Mouse (Mus musculus) intestine, embryonic 15.5 days (tissue): ENCODE data around the gene Olfr10. TPM values are rescaled to one million over a fixed set of nuclear protein-coding genes. Genes with fewer than 3 reads are reported as not detected.
"Not testable (repeated sequence)": the region's sequence is repeated elsewhere in the genome, so short reads cannot be mapped to it uniquely, and the experiment has no call there.

ENCODE experiments used
- ATAC-seq: fragments of 200-750 bp; cut with Nextera tagmentation; 2 replicates; pipeline ENCODE4 v1.8.0; 2017; ENCODE audit warnings: moderate TSS enrichment, moderate library complexity
- H3K27ac ChIP-seq: fragments of 300-500 bp; sonication (generic); 2 replicates; pipeline ENCODE4 v1.5.1; 2015; ENCODE audit warnings: mild to moderate bottlenecking, inconsistent platforms
- H3K27me3 ChIP-seq: fragments of 300-500 bp; sonication (generic); replicated peaks from 2 replicates; pipeline ENCODE4 v1.6.1; 2015; ENCODE audit warnings: inconsistent platforms
- H3K36me3 ChIP-seq: fragments of 300-500 bp; sonication (generic); 2 replicates; pipeline ENCODE4 v1.6.1; 2015; ENCODE audit warnings: inconsistent platforms
- H3K4me1 ChIP-seq: fragments of 300-500 bp; sonication (generic); replicated peaks from 2 replicates; pipeline ENCODE4 v1.6.1; 2015; ENCODE audit warnings: inconsistent platforms
- H3K4me2 ChIP-seq: fragments of 300-500 bp; sonication (generic); replicated peaks from 2 replicates; pipeline ENCODE4 v1.6.1; 2015; ENCODE audit warnings: mild to moderate bottlenecking, inconsistent platforms
- H3K4me3 ChIP-seq: fragments of 300-500 bp; sonication (generic); replicated peaks from 2 replicates; pipeline ENCODE4 v1.5.1; 2015; ENCODE audit warnings: inconsistent platforms
- H3K9ac ChIP-seq: fragments of 300-500 bp; sonication (generic); 2 replicates; pipeline ENCODE4 v1.6.1; 2015; ENCODE audit warnings: inconsistent platforms
- H3K9me3 ChIP-seq: fragments of 300-500 bp; sonication (generic); 2 replicates; pipeline ENCODE4 v1.6.1; 2016; ENCODE audit warnings: inconsistent platforms
- WGBS: fragments of 180-500 bp; shearing (Covaris S2); methylation state at CpG from one replicate; pipeline ENCODE4 v1.1.7; 2015; 5-methylcytosine and 5-hydroxymethylcytosine counted together
- polyA plus RNA-seq: library from polyadenylated mRNA; unstranded; fragments of >200 nt; fragmentation: Nextera tagmentation; extraction: Ambion mirVana; gene quantifications from 2 replicates; pipeline ENCODE4 v1.2.1, GENCODE M21; 2015

The Olfr10 gene
- polyA plus RNA-seq, 1 experiment from 2014 or later = not detected

- ATAC-seq = no peak
- Histone ChIP-seq H3K9me3 (no peaks in the 10 kb centered on the region), H3K36me3 (no peaks in the 10 kb centered on the region; the same call in 1 of the 2 replicates), H3K4me2 (no peak overlapping the region), H3K27ac (0 out of 2 replicates have a peak overlapping the region, but pooled peaks have one; percentile 44), H3K4me3 (no peak overlapping the region), H3K27me3 (no peaks in the 10 kb centered on the region), H3K9ac (no peak overlapping the region), H3K4me1 (0 out of 2 replicates have a peak, but pooled peaks cover 3% of the 10 kb centered on the region)
- WGBS = 56% methylated on average over 15 of the region's 15 CpGs
Observed at GRCm38 (mm10) chr11:49267970-49268579, 36.5 kb upstream of the Olfr10 start.

DNA sequence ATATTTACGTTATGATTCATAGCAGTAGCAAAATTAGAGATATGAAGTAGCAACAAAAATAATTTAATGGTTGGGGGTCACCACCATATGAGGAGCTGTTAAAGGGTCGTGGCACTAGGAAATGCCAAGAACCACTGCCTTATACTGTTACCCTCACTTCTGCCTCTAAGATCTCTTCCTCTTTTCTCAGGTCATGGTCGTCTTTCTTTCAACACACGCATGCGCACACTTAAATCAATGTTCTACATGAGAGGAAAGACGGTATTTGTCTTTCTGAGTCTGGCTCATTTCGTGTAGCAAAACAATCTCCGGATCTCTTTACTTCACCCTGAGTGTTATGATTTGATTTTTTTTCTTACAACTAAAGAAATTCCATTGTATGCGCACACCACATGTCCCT lies 34.8 kb upstream of the Olfr10 start:
- Histone ChIP-seq H3K9me3 (no peaks in the 10 kb centered on the region), H3K4me3 (no peak overlapping the region), H3K36me3 (no peaks in the 10 kb centered on the region; the same call in 1 of the 2 replicates), H3K27me3 (no peaks in the 10 kb centered on the region), H3K4me2 (no peak overlapping the region), H3K27ac (no peak overlapping the region), H3K4me1 (0 out of 2 replicates have a peak, but pooled peaks cover 3% of the 10 kb centered on the region), H3K9ac (no peak overlapping the region)
- WGBS = 91% methylated on average over 9 of the region's 9 CpGs
- no peak for ATAC-seq

DNA sequence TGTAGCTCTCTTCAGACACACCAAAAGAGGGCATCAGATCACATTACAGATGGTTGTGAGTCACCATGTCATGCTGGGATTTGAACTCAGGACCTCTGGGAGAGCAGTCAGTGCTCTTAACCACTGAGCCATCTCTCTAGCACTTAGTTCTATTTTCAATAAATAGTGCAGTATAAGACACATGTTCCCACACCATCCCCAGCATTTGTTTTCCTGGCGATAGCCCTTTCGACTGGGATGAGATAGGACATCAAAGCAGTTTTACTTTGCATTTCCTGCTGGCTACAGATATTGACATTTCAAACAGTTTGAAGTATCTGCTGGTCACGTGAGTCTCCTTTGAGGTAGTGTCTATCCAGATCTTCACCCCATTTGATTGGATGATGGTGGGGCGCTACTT lies 34.2 kb upstream of the Olfr10 start:
- H3K27ac ChIP-seq = no peak overlapping the region
- no peaks in the 10 kb centered on the region; the same call in 1 of the 2 replicates for H3K36me3 ChIP-seq
- no peak overlapping the region for H3K4me2 ChIP-seq
- no peaks in the 10 kb centered on the region for H3K27me3 ChIP-seq
- H3K9me3 ChIP-seq = no peaks in the 10 kb centered on the region
- WGBS = 88% methylated on average over 4 of the region's 4 CpGs
- 0 out of 2 replicates have a peak, but pooled peaks cover 3% of the 10 kb centered on the region for H3K4me1 ChIP-seq
- ATAC-seq = no peak
- H3K9ac ChIP-seq = no peak overlapping the region
- H3K4me3 ChIP-seq = no peak overlapping the region

- 29% methylated on average over 7 of the region's 7 CpGs for WGBS
- Histone ChIP-seq H3K4me2 (no peak overlapping the region), H3K9me3 (no peaks in the 10 kb centered on the region)
Observed at GRCm38 (mm10) chr11:49271334-49271733, 33.2 kb upstream of the Olfr10 start.

GRCm38 (mm10) chr11:49273834-49274519 lies 30.6 kb upstream of the Olfr10 start:
- H3K9ac ChIP-seq = no peak overlapping the region
- H3K36me3 ChIP-seq = no peaks in the 10 kb centered on the region
- H3K27ac ChIP-seq = no peak overlapping the region
- H3K4me3 ChIP-seq = no peak overlapping the region
- no peak for ATAC-seq
- H3K4me1 ChIP-seq = no peaks in the 10 kb centered on the region
- no peaks in the 10 kb centered on the region for H3K9me3 ChIP-seq
- H3K27me3 ChIP-seq = no peaks in the 10 kb centered on the region
- no peak overlapping the region for H3K4me2 ChIP-seq
- 68% methylated on average over 11 of the region's 11 CpGs for WGBS

More at GRCm38 (mm10) chr11:49271334-49271733, 33.2 kb upstream of the Olfr10 start:
- Histone ChIP-seq H3K27me3 (no peaks in the 10 kb centered on the region), H3K4me3 (no peak overlapping the region), H3K36me3 (no peaks in the 10 kb centered on the region; the same call in 1 of the 2 replicates), H3K27ac (no peak overlapping the region), H3K9ac (no peak overlapping the region), H3K4me1 (0 out of 2 replicates have a peak, but pooled peaks cover 3% of the 10 kb centered on the region)
- ATAC-seq = peak; percentile 36; the same call in 1 of the 2 replicates

GRCm38 (mm10) chr11:49278222-49278621 lies 26.3 kb upstream of the Olfr10 start, which contains the start of gene Olfr1393:
Gene Olfr1393, plus strand, starts transcription at chr11:49278304.
- Histone ChIP-seq H3K27ac (no peak within 1 kb of the TSS), H3K4me3 (no peak within 1 kb of the TSS), H3K36me3 (no peaks in the 10 kb centered on the region), H3K9me3 (no peaks in the 10 kb centered on the region), H3K9ac (no peak within 1 kb of the TSS), H3K27me3 (no peaks in the 10 kb centered on the region), H3K4me1 (no peaks in the 10 kb centered on the region), H3K4me2 (no peak within 1 kb of the TSS)
- no peak for ATAC-seq
- 82% methylated on average over 3 of the region's 3 CpGs for WGBS

GRCm38 (mm10) chr11:49284982-49285381 lies 19.6 kb upstream of the Olfr10 start, which contains the start of gene Olfr1392:
Gene Olfr1392, plus strand, starts transcription at chr11:49285282.
- H3K27ac ChIP-seq, H3K36me3 ChIP-seq, ATAC-seq, H3K4me3 ChIP-seq, H3K4me2 ChIP-seq, H3K4me1 ChIP-seq, H3K9me3 ChIP-seq, H3K9ac ChIP-seq, H3K27me3 ChIP-seq: not testable (repeated sequence)
- 39% methylated on average over 1 of the region's 1 CpGs for WGBS

GRCm38 (mm10) chr11:49287251-49287650 lies 17.3 kb upstream of the Olfr10 start:
- H3K9ac ChIP-seq = no peak overlapping the region
- no peak overlapping the region for H3K27ac ChIP-seq
- H3K36me3 ChIP-seq = no peaks in the 10 kb centered on the region
- H3K9me3 ChIP-seq = no peaks in the 10 kb centered on the region
- H3K27me3 ChIP-seq = no peaks in the 10 kb centered on the region
- H3K4me1 ChIP-seq = no peaks in the 10 kb centered on the region
- H3K4me3 ChIP-seq = no peak overlapping the region
- no peak overlapping the region for H3K4me2 ChIP-seq
- ATAC-seq = no peak
- WGBS = 52% methylated on average over 2 of the region's 2 CpGs

DNA sequence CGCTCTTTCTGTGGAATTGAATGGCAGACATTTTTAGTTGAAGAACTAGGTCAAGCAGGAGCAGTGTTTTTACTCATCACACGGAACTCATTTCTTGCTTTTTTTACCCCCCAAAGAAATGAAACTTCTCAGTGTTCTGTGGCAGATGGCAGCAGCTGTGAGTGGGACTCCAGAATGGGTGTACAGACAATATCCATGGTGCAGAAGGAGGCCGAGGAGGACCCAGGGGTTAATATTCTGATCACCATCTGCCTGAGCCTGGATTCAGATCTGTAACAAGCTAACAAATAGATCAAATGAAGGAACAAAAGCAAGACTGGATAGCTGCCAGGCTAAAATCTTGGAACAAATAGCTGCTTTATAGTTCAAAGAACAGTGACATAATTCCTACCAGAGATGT lies 11.8 kb upstream of the Olfr10 start:
- Histone ChIP-seq H3K27ac (no peak overlapping the region), H3K9me3 (no peaks in the 10 kb centered on the region), H3K9ac (no peak overlapping the region), H3K27me3 (no peaks in the 10 kb centered on the region), H3K36me3 (no peaks in the 10 kb centered on the region), H3K4me1 (no peaks in the 10 kb centered on the region), H3K4me3 (no peak overlapping the region), H3K4me2 (no peak overlapping the region)
- 67% methylated on average over 3 of the region's 3 CpGs for WGBS
- ATAC-seq = no peak

- not testable (repeated sequence) for H3K4me1 ChIP-seq, H3K9ac ChIP-seq, H3K27me3 ChIP-seq, H3K27ac ChIP-seq, H3K4me2 ChIP-seq, H3K36me3 ChIP-seq, H3K9me3 ChIP-seq, ATAC-seq, H3K4me3 ChIP-seq
- 70% methylated on average over 5 of the region's 5 CpGs for WGBS
Observed at GRCm38 (mm10) chr11:49308547-49308946, 4.0 kb downstream of the Olfr10 start.

DNA sequence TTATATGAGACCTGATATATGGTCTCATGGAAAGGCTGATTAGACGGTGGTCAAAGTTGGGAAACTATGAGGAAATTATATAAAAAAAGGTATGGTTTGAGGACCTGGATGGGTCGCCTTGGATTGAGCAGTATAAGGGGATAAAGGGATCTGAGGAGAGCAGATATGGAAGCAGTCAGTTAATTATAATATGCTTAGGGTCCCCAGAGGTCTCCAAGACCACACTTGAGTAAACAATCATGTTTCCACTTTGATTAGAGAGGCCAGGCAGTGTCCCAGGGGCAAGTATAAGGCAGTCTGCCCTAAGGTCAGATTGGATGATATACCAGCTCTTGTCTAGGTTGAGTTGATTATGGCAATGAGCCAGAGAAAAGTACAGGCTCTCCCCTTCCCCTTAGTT lies 17.9 kb downstream of the Olfr10 start, which contains the start of gene Olfr1391:
TSS of gene Olfr1391 (plus strand) at position 301 of the 400 bp plus-strand sequence.
- H3K36me3 ChIP-seq = no peaks in the 10 kb centered on the region
- H3K4me3 ChIP-seq = no peak within 1 kb of the TSS
- H3K9me3 ChIP-seq = no peaks in the 10 kb centered on the region
- 59% methylated on average over 2 of the region's 2 CpGs for WGBS
- no peak within 1 kb of the TSS for H3K4me2 ChIP-seq
- ATAC-seq = no peak
- H3K9ac ChIP-seq = no peak within 1 kb of the TSS
- H3K27ac ChIP-seq = no peak within 1 kb of the TSS
- no peaks in the 10 kb centered on the region for H3K4me1 ChIP-seq
- H3K27me3 ChIP-seq = no peaks in the 10 kb centered on the region

DNA sequence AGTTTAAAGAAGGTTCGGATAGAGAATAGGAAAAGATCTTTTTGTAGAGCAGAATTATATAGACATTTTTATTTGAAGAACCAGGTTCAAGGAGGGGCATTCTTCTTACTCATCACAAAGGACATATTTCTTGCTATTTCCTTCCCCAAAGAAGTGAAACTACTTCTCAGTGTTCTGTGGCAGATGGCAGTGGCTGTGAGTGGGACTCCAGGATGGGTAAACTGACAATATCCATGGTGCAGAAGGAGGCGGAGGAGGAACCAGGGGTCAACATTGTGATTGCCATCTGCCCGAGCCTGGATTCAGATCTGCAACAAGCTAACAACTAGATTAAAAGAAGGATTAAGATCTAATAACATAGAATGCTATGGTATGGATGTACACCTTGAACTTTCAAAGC lies 22.2 kb downstream of the Olfr10 start:
- Histone ChIP-seq H3K9ac (no peak overlapping the region), H3K9me3 (no peaks in the 10 kb centered on the region), H3K4me2 (no peak overlapping the region), H3K4me3 (no peak overlapping the region), H3K36me3 (no peaks in the 10 kb centered on the region), H3K27ac (no peak overlapping the region), H3K4me1 (no peaks in the 10 kb centered on the region), H3K27me3 (no peaks in the 10 kb centered on the region)
- no peak for ATAC-seq
- 77% methylated on average over 3 of the region's 3 CpGs for WGBS
